Mouse (Mus musculus): Measurements from ENCODE around the gene Klhl13.

DNA sequence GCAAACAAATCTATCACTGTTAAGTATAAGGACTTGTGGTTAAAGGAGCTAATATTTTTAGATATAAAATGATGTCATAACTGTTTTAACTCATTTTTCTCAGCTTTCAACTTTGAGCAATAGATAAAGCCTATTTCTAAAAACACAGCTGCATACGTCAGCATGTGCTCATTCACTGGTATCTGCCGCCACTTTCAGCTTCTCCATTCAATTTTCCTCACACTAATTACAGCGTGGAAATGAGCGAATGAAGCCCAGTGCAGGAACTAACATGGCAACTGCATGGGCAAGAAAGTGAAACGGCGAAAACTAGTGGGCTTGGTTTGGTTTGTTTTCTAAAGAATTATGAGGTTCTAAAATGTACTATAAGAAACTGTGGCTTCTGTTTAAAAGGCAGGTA lies 1.4 kb downstream of the Klhl13 start:
- TF ChIP-seq CTCF (IDR thresholded peaks at IDR 0.05; ENCODE audit: control insufficient read depth, insufficient read depth, low read length), result no peak
- TF ChIP-seq POLR2A (IDR thresholded peaks at IDR 0.05; ENCODE audit: borderline replicate concordance, control insufficient read depth, low read depth, low read length), result no peak
